ENCODE assay signal across 7 mouse cellular contexts in genomic region chr19:4793831-4794422, GRCm38 (mm10). TPM values are rescaled to one million over a fixed set of nuclear protein-coding genes. Genes with fewer than 3 reads are reported as not detected.
DNase-seq lines count a peak whose midpoint lies in the region; ATAC-seq lines count a peak whose summit lies in the region.

Gene Rbm4, minus strand, starts transcription at chr19:4793901.

- intact Hi-C loops in gastrocnemius, postnatal 36 days (cut with DNase I) = no loop called here
- intact Hi-C loops in left cerebral cortex, postnatal 25 days (cut with DNase I) = no loop called here

- peak; percentile 99 for ATAC-seq in intestine, embryonic 15.5 days

- no peaks in the 10 kb centered on the region for H3K27me3 ChIP-seq in intestine, embryonic 15.5 days (replicated peaks)
- no peaks in the 10 kb centered on the region for H3K27me3 ChIP-seq in midbrain, embryonic 10.5 days (ENCODE audit: low read depth, poor library complexity, severe bottlenecking)

- peak; percentile 98 for DNase-seq in adrenal gland, adult 2 months
- peak; percentile 97 for DNase-seq in embryo, embryonic 11.5 days (ENCODE audit: low read depth, low spot score)
- peak; percentile 86 to 96 for DNase-seq in gastrocnemius, postnatal 36 days
- DNase-seq in left cerebral cortex, postnatal 25 days (ENCODE audit: low spot score in 2 of 2) = peak; percentile 98 to 100
- peak; percentile 95 for DNase-seq in midbrain, embryonic 10.5 days (ENCODE audit: low spot score)
- DNase-seq in right cerebral cortex, postnatal 4 days = peak; percentile 91

- H3K9ac ChIP-seq in intestine, embryonic 15.5 days = peak within 1 kb of the TSS; percentile 53

- peak within 1 kb of the TSS; percentile 69 for H3K4me2 ChIP-seq in intestine, embryonic 15.5 days (replicated peaks)

- H3K4me1 ChIP-seq in intestine, embryonic 15.5 days (replicated peaks) = peaks cover 25% of the 10 kb centered on the region
- peaks cover 44% of the 10 kb centered on the region for H3K4me1 ChIP-seq in midbrain, embryonic 10.5 days

- under 1% methylated on average over 31 of the region's 31 CpGs for WGBS in intestine, embryonic 15.5 days
- under 1% methylated on average over 31 of the region's 31 CpGs for WGBS in midbrain, embryonic 10.5 days

- no peaks in the 10 kb centered on the region for H3K9me3 ChIP-seq in intestine, embryonic 15.5 days
- no peaks in the 10 kb centered on the region for H3K9me3 ChIP-seq in midbrain, embryonic 10.5 days (replicated peaks)

- H3K36me3 ChIP-seq in intestine, embryonic 15.5 days = peaks cover 10% of the 10 kb centered on the region; the same call in 1 of the 2 replicates
- H3K36me3 ChIP-seq in midbrain, embryonic 10.5 days = peaks cover 64% of the 10 kb centered on the region

- H3K27ac ChIP-seq in intestine, embryonic 15.5 days = peak within 1 kb of the TSS; percentile 64
- peak within 1 kb of the TSS; percentile 88 for H3K27ac ChIP-seq in midbrain, embryonic 10.5 days (replicated peaks)

- peak within 1 kb of the TSS; percentile 61 for H3K4me3 ChIP-seq in intestine, embryonic 15.5 days (replicated peaks)
- H3K4me3 ChIP-seq in midbrain, embryonic 10.5 days = peak within 1 kb of the TSS; percentile 85

RNA-seq across cellular contexts. Expression of gene Rbm4, which starts in this region (rescaled TPM):
- 10 to 100 TPM; 50.2 to 72.7 TPM for total RNA-seq in adrenal gland, adult 2 months (2021)
- polyA plus RNA-seq in adrenal gland, adult 2 months (2012; rRNA removed) = 11.8 and 14.7 TPM in 2 replicates
- 10 to 100 TPM; 28.3 to 31.0 TPM for total RNA-seq in gastrocnemius, postnatal 36 days (2021)
- polyA plus RNA-seq in intestine, embryonic 15.5 days (2015; fragmentation: Nextera tagmentation; extraction: Ambion mirVana) = 43.8 and 51.0 TPM in 2 replicates
- total RNA-seq in left cerebral cortex, postnatal 25 days (2021) = 10 to 100 TPM; 74.8 to 76.3 TPM
- 93.6 and 108 TPM in 2 replicates for polyA plus RNA-seq in midbrain, embryonic 10.5 days (2016; fragmentation: Nextera tagmentation; extraction: Ambion mirVana)

Comparison
In these comparisons a context has a peak if more than half of its experiments do, and no peak if none do; other contexts are left out.
1. Peak in every context shown above with its lines: DNase-seq, ATAC-seq, H3K4me3 ChIP-seq and H3K27ac ChIP-seq.